Mouse (Mus musculus) right cerebral cortex, postnatal 10 days (tissue): Measurements from ENCODE around the gene Guk1.
"Not testable (repeated sequence)": the region's sequence is repeated elsewhere in the genome, so short reads cannot be mapped to it uniquely, and the experiment has no call there.

Experiments
- DNase-seq, 2 experiments: peaks; one replicate each; pipeline ENCODE4 v3.0.0; 2021; ENCODE audit warnings: low spot score in 2 of 2

Guk1 gene

DNA sequence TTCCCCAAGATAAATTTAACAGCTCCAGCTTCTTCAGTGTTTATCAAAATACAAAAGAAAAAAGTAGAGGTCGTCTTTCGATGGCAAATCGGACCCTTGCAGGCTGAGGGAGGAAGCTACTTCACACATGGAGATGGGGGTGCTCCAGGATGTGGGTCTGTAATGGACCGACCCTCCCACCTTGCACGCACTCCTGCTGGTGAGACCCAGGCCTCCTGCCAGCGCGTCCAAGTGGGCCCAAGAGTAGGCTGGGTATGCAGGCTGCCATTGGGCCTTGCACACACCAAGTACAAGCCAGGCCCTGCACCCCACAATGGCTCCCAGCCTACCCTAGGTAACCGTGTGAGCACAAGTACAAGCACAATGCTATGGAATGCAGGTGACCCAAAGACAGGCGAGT, 19.5 kb upstream of the Guk1 start:
- DNase-seq, result not testable (repeated sequence)

DNA sequence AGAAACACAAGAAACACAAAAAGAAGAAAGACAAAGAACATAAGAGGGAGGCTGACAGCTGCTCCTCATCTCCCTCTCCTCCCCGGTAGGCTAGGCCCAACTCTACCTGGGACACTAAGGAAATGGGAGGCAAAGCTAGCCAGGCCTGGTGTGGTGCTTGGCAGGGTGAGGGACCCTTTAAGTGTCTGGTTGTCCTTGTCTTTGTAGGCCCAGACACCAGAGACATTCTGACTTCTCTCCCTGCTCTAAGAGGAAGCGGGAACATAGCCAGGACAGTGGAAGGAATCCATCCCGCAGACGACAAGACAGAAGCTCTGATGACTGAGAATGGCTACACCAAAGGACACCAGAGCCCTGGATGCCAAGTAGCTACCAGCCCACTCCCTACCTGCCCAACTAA, 18.0 kb upstream of the Guk1 start:
- DNase-seq, result no peak

DNA sequence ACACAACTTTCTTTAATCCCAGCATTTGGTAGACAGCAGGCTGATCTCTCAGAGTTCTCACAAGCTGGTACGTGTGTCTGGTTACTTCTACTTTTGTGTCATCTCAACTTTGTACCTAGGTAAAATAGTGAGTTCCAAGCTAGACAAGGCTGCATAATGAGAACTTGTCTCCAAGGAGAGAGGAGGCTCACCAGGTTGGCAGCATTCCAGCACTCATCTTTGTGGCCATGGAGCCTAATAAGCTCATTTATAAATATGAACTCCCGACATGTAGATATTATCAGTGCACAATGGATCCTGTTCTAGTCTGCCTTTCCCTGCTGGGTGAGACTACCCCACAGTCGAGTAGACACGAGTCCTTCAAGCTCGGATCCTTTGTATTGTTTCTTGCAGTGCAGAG, 17.6 kb upstream of the Guk1 start:
- no peak for DNase-seq

DNA sequence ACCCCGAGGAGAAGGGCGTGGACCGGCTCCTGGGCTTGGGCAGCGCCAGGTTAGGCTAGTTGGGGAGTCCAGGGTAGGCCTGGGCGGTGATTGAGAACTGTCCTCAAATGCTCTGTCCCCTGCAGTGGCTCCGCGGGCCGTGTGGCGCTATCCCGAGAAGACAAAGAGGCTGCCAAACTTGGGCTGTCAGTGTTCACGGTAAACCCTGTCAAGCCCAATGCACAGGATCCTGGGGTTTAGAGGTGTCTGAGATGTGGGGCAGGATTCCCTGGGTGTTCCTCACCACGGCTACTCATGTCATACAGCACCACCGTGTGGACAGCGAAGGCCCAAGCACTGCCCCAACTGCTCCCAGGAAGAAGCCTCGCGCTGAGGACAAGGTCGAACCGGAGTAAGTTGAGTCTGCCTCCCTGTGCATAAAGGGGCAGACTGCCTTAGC, 17.0 kb upstream of the Guk1 start:
- peak; percentile 78 to 79 for DNase-seq

DNA sequence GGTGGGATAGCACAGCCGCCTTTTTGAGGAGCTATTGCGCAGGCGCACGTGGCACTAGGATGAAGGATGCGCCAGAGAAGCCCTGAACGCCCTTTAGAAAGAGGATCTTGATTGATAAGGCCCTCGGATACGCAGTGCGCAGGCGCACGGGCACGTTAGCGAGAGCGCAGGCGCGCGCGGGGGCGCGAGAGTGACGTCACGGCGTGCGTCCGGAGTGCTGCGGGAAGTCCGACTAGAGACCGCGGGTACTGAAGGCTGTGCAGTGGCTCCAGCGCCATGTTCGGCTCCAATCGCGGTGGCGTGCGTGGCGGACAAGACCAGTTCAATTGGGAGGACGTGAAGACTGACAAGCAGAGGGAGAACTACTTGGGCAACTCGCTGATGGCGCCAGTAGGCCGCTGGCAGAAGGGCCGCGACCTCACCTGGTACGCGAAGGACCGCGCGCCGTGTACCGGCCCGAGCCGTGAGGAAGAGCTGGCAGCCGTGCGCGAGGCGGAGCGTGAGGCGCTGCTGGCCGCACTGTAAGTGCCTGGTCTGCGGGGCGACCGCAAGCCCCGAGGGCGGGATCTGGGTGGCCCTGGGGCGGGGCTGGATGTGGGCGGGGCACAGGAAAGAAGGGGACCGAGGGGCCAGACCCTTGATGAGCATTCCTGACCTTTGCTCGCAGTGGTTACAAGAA, 16.3 kb upstream of the Guk1 start, which contains the start of gene 2310033P09Rik:
TSS of gene 2310033P09Rik (plus strand) at position 169 of the 679 bp plus-strand sequence.
- DNase-seq, result peak; percentile 96 to 97

DNA sequence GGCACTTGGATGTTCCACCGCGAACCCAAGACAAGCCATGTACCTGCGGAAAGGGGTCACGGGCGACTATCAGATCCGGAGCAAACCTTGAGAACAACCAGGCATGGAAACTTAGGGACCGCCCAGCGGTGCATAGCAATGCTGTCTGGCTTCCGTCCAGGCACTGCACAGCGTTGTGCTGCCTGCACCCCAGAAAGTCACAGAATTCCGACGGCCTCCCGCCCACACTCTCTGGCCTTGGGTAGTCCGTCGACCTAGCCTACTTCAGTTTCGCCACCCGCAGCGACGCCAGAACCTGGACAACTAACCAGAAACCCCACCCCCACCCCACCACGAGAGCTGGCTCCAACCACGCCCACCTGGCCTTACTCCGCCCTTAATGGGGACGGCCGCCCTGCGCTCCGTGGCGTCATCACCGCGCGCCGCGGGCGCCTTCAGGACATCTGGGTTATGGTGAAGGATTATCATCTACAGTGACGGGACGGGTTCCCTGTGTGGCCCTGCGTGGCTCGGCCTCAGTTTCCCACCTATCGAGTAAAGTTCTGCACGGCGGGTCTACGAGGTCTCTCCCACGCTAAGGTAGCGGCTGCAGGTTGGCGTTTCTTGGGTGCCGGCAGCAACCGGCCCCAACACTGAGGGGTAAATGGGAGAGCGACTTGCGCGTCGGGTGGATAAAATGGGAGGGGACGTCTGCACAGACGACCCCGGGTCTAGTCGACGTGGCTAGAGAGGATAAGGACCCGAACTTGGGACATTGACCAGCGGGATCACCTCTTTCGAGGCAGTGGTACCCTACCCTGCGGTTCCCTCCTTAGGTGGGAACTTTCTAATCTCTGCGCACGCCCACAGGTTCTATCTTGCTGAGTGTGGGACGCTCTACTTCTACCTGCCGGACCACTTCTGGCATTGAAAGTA, 10.3 kb upstream of the Guk1 start, which contains the start of gene Mrpl55:
TSS of gene Mrpl55 (plus strand) at position 406 of the 915 bp plus-strand sequence.
- DNase-seq, result peak; percentile 96 to 97

DNA sequence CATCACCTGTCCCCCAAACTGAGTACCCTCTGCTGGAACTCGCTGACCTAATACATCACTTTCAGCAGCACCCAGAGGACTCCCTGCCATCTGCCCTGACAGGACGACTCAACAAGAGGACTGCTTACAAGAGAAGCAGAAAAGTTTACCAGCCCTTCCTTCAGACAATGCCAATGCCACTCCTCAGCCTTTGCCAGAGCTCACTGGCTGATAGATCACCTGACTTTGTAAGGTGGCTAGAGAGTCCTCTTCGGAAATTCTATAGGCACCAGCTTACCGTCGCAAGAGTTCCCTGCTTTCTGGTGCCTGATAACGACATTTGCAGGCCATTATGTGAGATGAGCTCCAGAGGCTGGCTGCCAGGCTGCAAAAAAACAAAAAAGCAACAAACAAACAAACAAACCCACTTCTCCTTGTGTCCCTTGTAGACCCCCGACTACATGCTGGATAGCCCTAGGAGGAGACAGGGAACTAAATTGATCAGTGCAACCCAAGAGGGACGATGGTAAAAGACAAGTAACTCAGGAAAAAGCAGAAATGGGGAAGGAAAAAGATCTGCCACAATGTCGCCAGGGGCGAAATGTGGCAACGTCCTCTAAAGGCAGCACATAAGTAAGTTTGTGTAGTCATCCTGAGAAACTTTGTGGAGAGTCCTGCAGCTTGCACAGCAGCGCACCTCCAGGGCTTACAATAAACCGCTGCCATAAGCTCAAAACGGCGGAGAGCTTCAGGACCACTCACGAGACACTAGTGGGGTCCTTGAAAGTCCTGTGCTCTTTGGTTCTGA, 9.4 kb upstream of the Guk1 start:
- DNase-seq, result no peak

DNA sequence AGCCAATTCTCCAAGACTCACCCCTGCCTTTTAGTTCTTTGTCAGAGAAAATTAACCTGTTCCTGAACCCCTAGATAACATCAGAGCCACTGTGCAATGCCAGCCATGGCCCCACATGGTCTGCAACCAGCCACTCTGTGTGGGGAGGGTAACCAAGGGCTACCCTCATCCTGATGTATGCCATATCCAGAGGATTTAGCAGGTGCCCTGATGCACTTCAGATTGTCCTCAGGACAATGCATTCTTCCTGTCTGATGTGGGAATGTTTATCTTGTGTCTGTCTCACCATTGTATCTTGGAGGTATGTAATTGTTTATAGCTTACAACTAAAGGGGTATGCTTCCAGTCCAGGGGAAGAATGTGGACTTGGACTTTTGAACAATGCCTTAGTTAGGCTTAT, 4.2 kb upstream of the Guk1 start:
- DNase-seq, result no peak

DNA sequence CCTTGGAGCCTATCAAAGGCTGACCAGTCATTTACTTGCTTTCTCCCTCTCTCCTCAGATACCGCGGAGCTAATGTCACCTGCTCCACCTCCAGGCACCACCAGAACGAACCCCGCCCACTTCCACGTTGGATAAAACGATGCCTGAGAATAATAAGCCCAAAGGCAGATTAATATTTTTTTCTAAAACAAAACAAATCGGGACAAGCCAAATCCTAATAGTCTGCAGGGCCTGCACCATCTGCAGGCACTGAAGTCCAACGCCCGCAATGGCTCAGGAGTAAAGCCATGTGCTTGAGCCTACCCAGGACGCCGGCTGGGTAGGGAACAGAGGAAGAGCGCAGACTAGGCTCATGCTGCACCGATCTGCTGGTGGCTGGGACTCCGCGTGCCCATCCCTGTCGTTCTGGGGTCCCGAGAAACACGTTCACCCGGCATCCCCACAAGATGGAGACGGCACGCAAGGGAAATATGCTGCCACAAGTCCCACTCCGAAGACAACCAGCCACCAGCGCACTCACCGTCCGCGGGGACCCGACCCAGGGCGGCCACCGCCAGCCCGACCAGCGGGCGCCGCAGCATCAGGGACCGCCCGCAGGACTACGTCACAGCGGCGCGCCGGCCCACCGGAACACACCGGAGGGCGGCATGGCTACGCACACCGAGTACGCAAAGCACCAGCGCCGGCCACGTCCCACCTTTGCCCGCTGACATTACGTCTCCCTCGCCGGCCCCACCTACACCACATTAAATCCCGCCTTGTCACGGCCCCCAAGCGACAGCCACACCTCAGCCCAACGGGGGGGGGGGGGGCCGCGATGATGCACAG, 567 bp downstream of the Guk1 start:
- peak; percentile 95 to 97 for DNase-seq

DNA sequence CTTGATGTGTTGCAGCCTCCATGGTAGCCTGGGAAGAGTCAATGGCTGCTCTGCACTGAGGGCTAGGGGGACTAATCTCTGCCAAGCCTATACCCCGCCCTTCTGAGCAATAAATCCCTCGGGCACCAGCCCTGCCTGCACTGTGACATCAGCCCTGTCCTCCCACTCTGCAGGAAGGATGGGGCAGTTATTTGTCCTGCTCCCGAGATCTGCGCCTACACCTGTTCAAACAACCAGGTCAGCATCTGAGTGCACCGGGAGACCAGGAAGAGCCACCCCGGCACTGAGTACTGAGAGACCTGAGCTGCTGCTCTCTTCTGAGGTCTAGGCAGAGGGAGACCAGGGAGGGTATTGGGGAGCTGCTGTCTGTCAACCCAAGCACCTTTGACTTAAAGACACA, 4.3 kb downstream of the Guk1 start:
- no peak for DNase-seq

DNA sequence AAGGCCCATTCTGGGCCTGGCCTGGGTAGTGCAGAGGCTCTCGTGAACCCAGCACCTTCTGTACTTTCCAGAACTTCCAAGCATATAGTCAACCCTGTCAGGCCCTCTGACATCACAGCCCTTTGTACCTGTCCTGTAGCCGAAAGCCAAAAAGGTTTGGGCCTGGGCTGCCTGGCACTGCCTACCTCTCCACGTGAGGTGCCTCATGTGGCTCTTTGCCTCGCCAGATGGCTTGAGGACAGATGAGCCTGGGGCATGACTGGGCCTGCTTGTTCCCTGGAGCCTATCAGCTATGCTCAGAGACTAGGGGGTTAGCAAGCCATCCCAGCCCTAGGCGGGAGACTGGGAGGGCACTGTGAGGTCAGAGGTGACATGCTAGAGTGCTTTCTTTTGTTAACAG, 6.5 kb downstream of the Guk1 start:
- DNase-seq, result no peak

DNA sequence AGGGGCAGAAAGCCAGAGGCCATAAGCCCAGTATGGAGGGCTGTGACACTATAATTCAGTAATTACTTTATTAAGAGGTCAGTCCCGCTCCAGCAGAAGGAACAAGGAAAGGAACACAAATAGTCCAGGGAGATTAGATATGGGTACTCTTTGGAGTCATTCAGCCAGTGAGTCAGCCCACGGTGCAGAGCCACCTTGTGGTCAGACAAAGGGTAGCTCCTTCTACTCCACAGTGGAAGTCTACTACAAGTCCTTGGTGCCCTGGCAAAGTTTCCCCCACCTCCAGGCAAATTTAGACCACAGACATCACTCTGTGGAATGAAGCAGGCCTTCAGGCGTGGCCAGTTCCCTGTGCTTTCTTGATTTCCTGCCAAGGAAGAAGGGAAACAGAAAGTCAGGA, 8.2 kb downstream of the Guk1 start:
- peak; percentile 64 to 71 for DNase-seq

DNA sequence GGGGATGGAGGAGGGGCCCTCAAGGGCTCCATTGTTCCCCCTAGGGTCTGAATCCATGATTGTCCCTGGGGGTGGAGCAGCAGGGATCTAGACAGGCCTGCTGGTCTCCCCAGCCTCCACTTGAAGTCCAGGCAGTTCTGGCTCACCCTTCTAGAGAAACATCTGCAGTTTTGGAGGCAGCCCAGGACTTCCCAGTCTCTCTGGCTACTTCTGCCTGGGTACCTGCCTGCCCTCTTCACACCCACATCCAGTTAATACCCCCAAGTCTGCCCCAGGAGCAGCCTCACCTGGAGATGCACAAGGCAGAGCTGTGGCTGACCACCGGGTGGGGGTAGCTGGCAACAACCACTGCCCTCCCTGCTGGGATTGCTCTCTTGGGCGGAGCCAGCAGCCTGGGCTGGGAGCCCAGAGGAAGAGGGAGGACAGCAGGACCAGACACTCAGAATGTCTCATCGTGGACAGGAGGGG, 9.1 kb downstream of the Guk1 start, which contains the start of gene Gjc2:
TSS of gene Gjc2 (minus strand) at position 350 of the 468 bp plus-strand sequence.
- DNase-seq, result no peak

DNA sequence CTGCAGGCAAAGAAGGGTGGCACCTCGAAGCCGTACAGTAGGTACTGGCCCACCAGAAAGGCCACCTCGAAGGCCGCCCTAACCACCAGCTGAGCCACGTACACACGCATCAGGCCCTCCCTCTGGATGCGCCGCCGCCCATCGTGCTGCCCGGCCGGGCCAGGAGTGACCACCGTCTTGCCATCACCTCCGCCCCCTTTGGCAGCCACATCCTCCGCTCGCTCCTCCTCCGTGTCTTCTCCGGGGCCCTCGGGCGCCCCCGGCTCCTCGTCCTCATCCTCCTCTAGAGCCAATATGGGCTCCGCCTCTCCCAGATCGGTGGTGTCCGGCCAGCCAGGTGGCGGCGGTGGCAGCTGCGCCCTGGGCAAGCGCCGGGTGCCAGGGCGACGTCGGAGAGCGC, 15.1 kb downstream of the Guk1 start:
- no peak for DNase-seq

DNA sequence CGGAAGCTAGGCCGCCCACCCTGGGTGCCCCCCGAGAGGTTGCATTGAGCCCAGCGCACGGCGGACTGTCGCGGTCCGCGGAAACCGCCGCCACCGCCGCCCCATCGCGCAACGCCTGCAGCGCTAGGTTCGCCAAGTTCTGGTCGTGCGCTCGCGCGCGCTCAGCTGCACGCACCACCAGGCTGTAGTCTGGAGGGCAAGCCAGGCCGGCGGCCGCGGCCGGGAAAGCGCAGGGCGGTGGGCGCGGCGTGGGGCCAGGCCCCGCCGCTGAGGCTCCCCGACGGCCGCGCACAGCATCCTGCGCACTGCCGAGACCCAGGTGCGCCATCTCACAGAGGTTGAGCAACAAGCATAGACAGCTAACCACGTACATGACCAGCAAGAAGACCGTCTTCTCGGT, 15.5 kb downstream of the Guk1 start:
- no peak for DNase-seq

DNA sequence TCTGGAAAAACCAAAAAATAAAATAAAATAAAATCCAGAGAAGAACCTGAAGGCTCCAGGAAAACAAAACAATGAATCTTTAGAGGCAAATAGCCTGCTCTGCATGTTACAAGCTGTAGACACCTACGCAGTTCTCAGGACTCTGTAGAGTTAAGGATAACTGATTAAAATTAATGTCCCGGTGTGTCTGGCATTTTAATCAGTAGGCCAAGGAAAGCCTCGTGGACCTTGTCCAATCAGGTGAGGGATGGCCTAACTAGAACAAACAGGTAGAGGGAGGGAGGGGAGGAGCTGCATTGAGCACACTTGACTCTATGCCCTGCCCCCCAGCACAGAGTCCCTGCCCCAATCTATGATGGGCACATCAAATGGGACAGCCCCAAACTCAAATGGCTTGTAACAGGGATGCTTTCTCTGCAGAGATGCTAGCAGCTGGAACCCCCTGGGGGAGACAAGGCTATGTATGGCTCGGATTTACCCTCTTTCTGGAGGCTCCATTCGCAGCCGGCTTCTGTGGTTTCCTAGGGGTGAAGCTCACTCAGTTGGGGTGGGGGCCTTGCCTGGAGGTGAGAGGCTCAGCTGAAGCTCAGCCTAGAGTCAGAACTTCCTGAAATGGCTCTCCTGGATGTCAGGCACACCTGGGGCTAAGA, 17.7 kb downstream of the Guk1 start:
- DNase-seq, result no peak

DNA sequence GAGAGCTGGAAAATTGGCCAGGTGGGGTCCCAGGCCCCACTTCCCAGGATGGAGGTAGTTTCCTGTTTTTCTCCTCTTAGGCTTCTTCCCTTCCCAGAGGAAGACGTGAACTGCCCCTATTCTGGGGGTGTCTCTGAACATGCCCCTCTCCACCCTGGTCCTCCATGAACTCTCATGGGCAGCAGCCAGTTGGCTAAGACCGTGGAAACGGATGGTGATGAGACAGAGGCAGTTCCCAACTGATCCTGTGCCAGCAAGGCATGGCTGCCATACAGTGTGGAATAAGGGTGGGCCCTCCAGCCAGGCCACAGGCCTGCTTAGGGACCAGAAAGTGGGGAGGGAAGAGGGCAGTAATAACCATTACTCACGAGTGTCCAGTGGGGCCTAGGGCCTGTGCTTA, 21.5 kb downstream of the Guk1 start:
- DNase-seq, result no peak

DNA sequence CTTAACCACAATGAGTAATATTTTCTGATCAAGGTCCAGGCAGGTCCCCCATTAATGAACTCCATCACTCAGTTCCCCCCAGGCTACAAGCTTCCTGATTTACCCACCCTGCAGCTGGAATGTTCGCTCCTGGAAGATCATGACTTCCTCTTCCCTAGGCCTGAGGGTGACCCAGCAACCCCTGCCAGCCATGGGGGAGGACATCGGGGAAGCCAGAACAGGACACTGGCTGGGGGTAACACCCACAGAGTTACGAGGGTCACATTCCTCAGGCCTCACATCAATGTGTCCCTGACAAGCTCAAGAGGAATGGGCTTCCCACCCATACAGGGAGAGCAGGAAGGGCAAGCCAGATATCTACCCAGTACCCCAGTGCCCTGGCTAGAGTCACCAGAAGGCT, 22.2 kb downstream of the Guk1 start:
- DNase-seq, result no peak

DNA sequence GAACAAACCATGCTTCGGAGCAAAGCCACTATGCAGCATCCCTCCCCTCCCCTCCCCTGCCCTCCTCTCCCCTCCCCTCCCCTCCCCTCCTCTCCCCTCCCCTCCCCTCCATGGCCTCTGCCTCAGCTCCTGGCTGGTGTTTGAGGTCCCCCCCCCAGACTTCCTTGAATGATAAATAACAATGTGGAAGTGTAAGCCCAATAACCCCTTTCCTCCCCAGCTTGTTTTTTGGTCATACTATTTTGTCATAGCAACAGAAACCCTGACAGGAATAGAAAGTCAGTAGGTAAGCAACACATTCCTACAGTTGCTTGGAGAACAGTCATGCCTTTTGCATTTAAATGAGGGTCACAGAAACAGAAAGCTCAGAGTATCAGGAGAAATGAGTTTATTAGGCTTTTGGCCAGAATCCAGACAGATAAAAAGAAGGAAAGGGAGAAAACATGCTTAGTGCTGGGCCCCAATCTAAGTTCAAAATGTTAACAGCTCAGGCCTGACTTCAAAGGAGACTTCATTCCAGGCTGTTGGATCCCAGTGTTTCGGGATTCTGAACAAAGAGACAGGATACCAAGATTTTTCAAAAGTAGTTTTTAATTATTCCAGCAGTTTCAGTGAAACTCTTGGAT, 26.3 kb downstream of the Guk1 start:
- no peak for DNase-seq

DNA sequence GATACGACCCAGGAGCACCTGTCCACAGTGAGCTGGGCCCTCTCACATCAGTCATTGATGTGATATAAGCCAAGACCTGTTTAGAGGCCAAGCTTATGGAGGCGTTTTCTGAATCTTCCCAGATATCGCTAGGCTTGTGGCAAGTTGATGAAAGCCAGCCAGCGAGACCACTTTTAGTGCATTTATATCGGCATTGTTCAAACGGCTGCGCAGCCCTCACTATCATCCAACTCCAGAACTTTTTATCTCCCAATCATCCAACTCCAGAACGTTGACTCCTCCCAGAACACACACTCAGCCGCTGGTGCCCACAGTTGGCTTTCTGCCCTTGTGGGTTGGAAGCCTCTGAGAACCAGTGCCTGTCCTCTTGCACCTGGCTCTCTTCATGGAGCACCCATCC, 27.6 kb downstream of the Guk1 start:
- DNase-seq, result no peak
